Mouse (Mus musculus) embryonic fibroblast, embryonic 13.5 days (primary cell): ENCODE results near the gene Vwa3a.

Experiments used
- CTCF ChIP-seq: IDR thresholded peaks from 2 replicates; pipeline ENCODE4 v1.5.1; 2011; ENCODE audit warnings: mild to moderate bottlenecking, control low read depth, low read length, moderate library complexity, borderline replicate concordance; ENCODE audit not compliant: insufficient read depth
- POLR2A ChIP-seq: IDR thresholded peaks from 2 replicates; pipeline ENCODE4 v1.6.1; 2011; ENCODE audit warnings: low read depth, mild to moderate bottlenecking, control low read depth, low read length, moderate library complexity

- no peak for TF ChIP-seq CTCF
- TF ChIP-seq POLR2A, result peak; percentile 61
Measured at GRCm38 (mm10) chr7:120834863-120835372, 95.8 kb downstream of the Vwa3a start.
